9 mouse cellular contexts compared by ENCODE assay signal in genomic region chr17:31433978-31434797, GRCm38 (mm10). TPM values are rescaled to one million over a fixed set of nuclear protein-coding genes. Genes with fewer than 3 reads are reported as not detected.
A peak's percentile ranks its signal among the peaks of the same experiment; 100 is the strongest.
DNase-seq lines count a peak whose midpoint lies in the region; ATAC-seq and TF ChIP-seq lines count a peak whose summit lies in the region.
"Had no signal": no experiment of that assay in that cellular context is flagged by ENCODE, and none has a peak within 500 bp of the region (broad histone marks: within the 10 kb centered on the region; RNA-seq: fewer than 3 reads in every experiment).

No protein-coding gene starts in this region.

- 5% methylated on average over 16 of the region's 16 CpGs for WGBS in intestine, postnatal 0 days
- WGBS in lung, postnatal 0 days: 20% methylated on average over 16 of the region's 16 CpGs

- H3K4me3 ChIP-seq in intestine, postnatal 0 days (ENCODE audit: low read depth, low read length): peak overlapping the region; percentile 48
- H3K4me3 ChIP-seq in lung, postnatal 0 days (ENCODE audit: low read depth, low read length): no peak overlapping the region

- H3K9ac ChIP-seq in intestine, postnatal 0 days (ENCODE audit: low read depth, low read length): peak overlapping the region; percentile 62
- no peak overlapping the region for H3K9ac ChIP-seq in lung, postnatal 0 days (replicated peaks; ENCODE audit: low read depth)

- TF ChIP-seq EP300 in lung, postnatal 0 days (IDR thresholded peaks at IDR 0.05): peak; percentile 89

- H3K36me3 ChIP-seq in intestine, postnatal 0 days (ENCODE audit: control insufficient read depth, insufficient read depth): peaks cover 3% of the 10 kb centered on the region
- H3K36me3 ChIP-seq in lung, postnatal 0 days (ENCODE audit: insufficient read depth, low read length): no peaks in the 10 kb centered on the region

- 0 out of 2 replicates have a peak, but pooled peaks cover 3% of the 10 kb centered on the region for H3K4me1 ChIP-seq in intestine, postnatal 0 days (replicated peaks; ENCODE audit: control insufficient read depth, insufficient read depth, low read length)
- no peaks in the 10 kb centered on the region for H3K4me1 ChIP-seq in lung, postnatal 0 days (ENCODE audit: insufficient read depth, low read depth, low read length)

- 0 out of 2 replicates have a peak, but pooled peaks cover 3% of the 10 kb centered on the region for H3K9me3 ChIP-seq in intestine, postnatal 0 days (ENCODE audit: control insufficient read depth)
- no peaks in the 10 kb centered on the region for H3K9me3 ChIP-seq in lung, postnatal 0 days (ENCODE audit: low read length)

- DNase-seq in thymus, postnatal 4 days: peak; percentile 27
- no peak for DNase-seq in thymus, adult 18-20 months
- DNase-seq in lung, postnatal 0 days (ENCODE audit: low spot score): peak; percentile 31
- no peak for DNase-seq in adrenal gland, postnatal 25 days
- DNase-seq in adrenal gland, adult 8-10 months: no peak
- no peak for DNase-seq in layer of hippocampus, postnatal 14 days (ENCODE audit: low spot score in 2 of 2)
- DNase-seq in ovary, postnatal 14 days (ENCODE audit: low spot score): no peak

- H3K4me2 ChIP-seq in intestine, postnatal 0 days (replicated peaks; ENCODE audit: low read depth): peak overlapping the region; percentile 79
- H3K4me2 ChIP-seq in lung, postnatal 0 days (replicated peaks; ENCODE audit: low read depth, low read length): peak overlapping the region; percentile 40

- no peaks in the 10 kb centered on the region for H3K27me3 ChIP-seq in intestine, postnatal 0 days (replicated peaks; ENCODE audit: control insufficient read depth, insufficient read depth, low read length)
- no peaks in the 10 kb centered on the region for H3K27me3 ChIP-seq in lung, postnatal 0 days (replicated peaks; ENCODE audit: insufficient read depth, low read length)
- H3K27me3 ChIP-seq: CH12.LX had no signal

- ATAC-seq in intestine, postnatal 0 days: peak; percentile 71
- peak; percentile 67 for ATAC-seq in lung, postnatal 0 days

- TF ChIP-seq CTCF in intestine, postnatal 0 days (IDR thresholded peaks at IDR 0.05; ENCODE audit: low read depth): no peak
- no peak for TF ChIP-seq CTCF in lung, postnatal 0 days (IDR thresholded peaks at IDR 0.05)

- H3K27ac ChIP-seq in intestine, postnatal 0 days (ENCODE audit: low read depth, low read length): peak overlapping the region; percentile 93
- peak overlapping the region; percentile 80 for H3K27ac ChIP-seq in lung, postnatal 0 days (ENCODE audit: low read length)

RNA-seq across cellular contexts. Expression of gene Pde9a, which starts 48.2 kb away (rescaled TPM):
- 58.8 and 59.8 TPM in 2 replicates for polyA plus RNA-seq in intestine, postnatal 0 days (2015; fragmentation: Nextera tagmentation; extraction: Ambion mirVana)
- polyA plus RNA-seq in lung, postnatal 0 days (2015; fragmentation: Nextera tagmentation; extraction: Ambion mirVana): 44.1 and 44.2 TPM in 2 replicates
- 1.4 and 2.5 TPM in 2 replicates for total RNA-seq in adrenal gland, postnatal 25 days (2021)
- 1 to 10 TPM; 3.0 to 7.7 (median 5.2) TPM for total RNA-seq in adrenal gland, adult 8-10 months (2022)
- 10 to 100 TPM; 25.9 to 28.3 TPM for total RNA-seq in layer of hippocampus, postnatal 14 days (2021)
- total RNA-seq: CH12.LX had no signal

Comparison
In these comparisons a context has a peak if more than half of its experiments do, and no peak if none do; other contexts are left out.
1. DNase-seq: peak in thymus, postnatal 4 days (single experiment) and lung, postnatal 0 days (single experiment); none in thymus, adult 18-20 months (0 of 2), adrenal gland, postnatal 25 days (single experiment), adrenal gland, adult 8-10 months (single experiment), layer of hippocampus, postnatal 14 days (0 of 2) and ovary, postnatal 14 days (single experiment).